25 mouse cellular contexts compared by ENCODE assay signal in genomic region chr1:24140555-24140954, GRCm38 (mm10). TPM values are rescaled to one million over a fixed set of nuclear protein-coding genes. Genes with fewer than 3 reads are reported as not detected.
DNase-seq lines count a peak whose midpoint lies in the region; ATAC-seq lines count a peak whose summit lies in the region.
"Had no signal": no experiment of that assay in that cellular context is flagged by ENCODE, and none has a peak within 500 bp of the region (broad histone marks: within the 10 kb centered on the region; RNA-seq: fewer than 3 reads in every experiment).

No protein-coding gene starts in this region.

- H3K9me3 ChIP-seq in forebrain, embryonic 11.5 days (ENCODE audit: control insufficient read depth, low read length): no peaks in the 10 kb centered on the region
- no peaks in the 10 kb centered on the region for H3K9me3 ChIP-seq in forebrain, embryonic 14.5 days (replicated peaks; ENCODE audit: control insufficient read depth, low read length)
- no peaks in the 10 kb centered on the region for H3K9me3 ChIP-seq in midbrain, embryonic 13.5 days
- H3K9me3 ChIP-seq in midbrain, embryonic 14.5 days (ENCODE audit: control insufficient read depth, low read length): no peaks in the 10 kb centered on the region
- H3K9me3 ChIP-seq: embryonic facial prominence, embryonic 10.5 days; embryonic facial prominence, embryonic 13.5 days; forebrain, embryonic 13.5 days; hindbrain, embryonic 12.5 days; hindbrain, embryonic 15.5 days had no signal

- H3K9ac ChIP-seq in forebrain, embryonic 11.5 days (ENCODE audit: low read length): no peak overlapping the region
- no peak overlapping the region for H3K9ac ChIP-seq in forebrain, embryonic 14.5 days (ENCODE audit: low read length)
- H3K9ac ChIP-seq in midbrain, embryonic 13.5 days (replicated peaks): no peak overlapping the region
- no peak overlapping the region for H3K9ac ChIP-seq in midbrain, embryonic 14.5 days (replicated peaks; ENCODE audit: low read length)
- H3K9ac ChIP-seq: embryonic facial prominence, embryonic 13.5 days; forebrain, embryonic 13.5 days; forebrain, postnatal 0 days; hindbrain, embryonic 12.5 days; hindbrain, embryonic 15.5 days had no signal

- no peaks in the 10 kb centered on the region; the same call in 1 of the 2 replicates for H3K4me1 ChIP-seq in forebrain, embryonic 11.5 days (replicated peaks; ENCODE audit: control insufficient read depth, insufficient read depth, low read length)
- H3K4me1 ChIP-seq in forebrain, embryonic 14.5 days (ENCODE audit: control insufficient read depth, insufficient read depth, low read length): peaks cover 5% of the 10 kb centered on the region; the same call in 1 of the 2 replicates
- H3K4me1 ChIP-seq in midbrain, embryonic 13.5 days (replicated peaks): peaks cover 6% of the 10 kb centered on the region; the same call in 1 of the 2 replicates
- peaks cover 2% of the 10 kb centered on the region; the same call in 1 of the 2 replicates for H3K4me1 ChIP-seq in midbrain, embryonic 14.5 days (ENCODE audit: control insufficient read depth, insufficient read depth, low read length)
- H3K4me1 ChIP-seq: embryonic facial prominence, embryonic 10.5 days; embryonic facial prominence, embryonic 13.5 days; hindbrain, embryonic 12.5 days had no signal

- ATAC-seq in forebrain, embryonic 11.5 days (replicated peaks; ENCODE audit: low FRiP score): peak; percentile 45
- ATAC-seq in forebrain, embryonic 14.5 days: no peak
- ATAC-seq in midbrain, embryonic 13.5 days: 0 out of 2 replicates have a peak, but pooled peaks have one; percentile 9
- ATAC-seq in midbrain, embryonic 14.5 days (ENCODE audit: low FRiP score, low TSS enrichment): no peak; the same call in 1 of the 2 replicates
- ATAC-seq: activated CD4-positive, CD25-positive, alpha-beta regulatory T cell, adult 4 months; forebrain, embryonic 13.5 days; forebrain, postnatal 0 days had no signal

- WGBS in forebrain, embryonic 11.5 days: 56% methylated on average over 6 of the region's 6 CpGs
- WGBS in forebrain, embryonic 14.5 days: 44% methylated on average over 6 of the region's 6 CpGs
- 53% methylated on average over 6 of the region's 6 CpGs for WGBS in midbrain, embryonic 13.5 days
- WGBS in midbrain, embryonic 14.5 days: 35% methylated on average over 6 of the region's 6 CpGs

- no peak overlapping the region for H3K4me3 ChIP-seq in forebrain, embryonic 11.5 days (ENCODE audit: low read depth, low read length)
- H3K4me3 ChIP-seq in forebrain, embryonic 14.5 days (ENCODE audit: low read depth, low read length): no peak overlapping the region
- no peak overlapping the region for H3K4me3 ChIP-seq in midbrain, embryonic 13.5 days (replicated peaks)
- no peak overlapping the region for H3K4me3 ChIP-seq in midbrain, embryonic 14.5 days (replicated peaks; ENCODE audit: low read depth, low read length)
- H3K4me3 ChIP-seq: embryonic facial prominence, embryonic 10.5 days; embryonic facial prominence, embryonic 13.5 days; erythroblast, embryonic 14.5 days; forebrain, embryonic 13.5 days; gastrocnemius, adult 2 months; hindbrain, embryonic 12.5 days; hindbrain, embryonic 15.5 days had no signal

- H3K36me3 ChIP-seq in forebrain, embryonic 11.5 days (ENCODE audit: control insufficient read depth, insufficient read depth, low read length): no peaks in the 10 kb centered on the region
- no peaks in the 10 kb centered on the region for H3K36me3 ChIP-seq in forebrain, embryonic 14.5 days (ENCODE audit: control insufficient read depth, insufficient read depth, low read length)
- H3K36me3 ChIP-seq in midbrain, embryonic 13.5 days: no peaks in the 10 kb centered on the region
- no peaks in the 10 kb centered on the region for H3K36me3 ChIP-seq in midbrain, embryonic 14.5 days (ENCODE audit: control insufficient read depth, insufficient read depth, low read length)
- H3K36me3 ChIP-seq: embryonic facial prominence, embryonic 10.5 days; embryonic facial prominence, embryonic 13.5 days; hindbrain, embryonic 12.5 days; hindbrain, embryonic 15.5 days had no signal

- H3K27ac ChIP-seq in forebrain, embryonic 11.5 days (ENCODE audit: low read depth, low read length): no peak overlapping the region
- H3K27ac ChIP-seq in forebrain, embryonic 14.5 days (ENCODE audit: low read depth, low read length): no peak overlapping the region
- no peak overlapping the region for H3K27ac ChIP-seq in midbrain, embryonic 13.5 days
- H3K27ac ChIP-seq in midbrain, embryonic 14.5 days (replicated peaks; ENCODE audit: low read depth, low read length): no peak overlapping the region
- H3K27ac ChIP-seq: embryonic facial prominence, embryonic 10.5 days; embryonic facial prominence, embryonic 13.5 days; forebrain, embryonic 13.5 days; gastrocnemius, adult 2 months; hindbrain, embryonic 12.5 days; hindbrain, embryonic 15.5 days had no signal

- no peaks in the 10 kb centered on the region for H3K27me3 ChIP-seq in forebrain, embryonic 11.5 days (ENCODE audit: control insufficient read depth, insufficient read depth, low read length)
- no peaks in the 10 kb centered on the region for H3K27me3 ChIP-seq in forebrain, embryonic 14.5 days (replicated peaks; ENCODE audit: control insufficient read depth, insufficient read depth, low read length)
- no peaks in the 10 kb centered on the region for H3K27me3 ChIP-seq in midbrain, embryonic 13.5 days
- no peaks in the 10 kb centered on the region for H3K27me3 ChIP-seq in midbrain, embryonic 14.5 days (ENCODE audit: control insufficient read depth, insufficient read depth, low read length)
- H3K27me3 ChIP-seq: embryonic facial prominence, embryonic 13.5 days; forebrain, embryonic 13.5 days; hindbrain, embryonic 12.5 days; hindbrain, embryonic 15.5 days had no signal

- H3K4me2 ChIP-seq in forebrain, embryonic 11.5 days (ENCODE audit: low read depth, low read length, severe bottlenecking): no peak overlapping the region
- no peak overlapping the region for H3K4me2 ChIP-seq in forebrain, embryonic 14.5 days (ENCODE audit: low read length)
- H3K4me2 ChIP-seq in midbrain, embryonic 13.5 days (replicated peaks): no peak overlapping the region
- no peak overlapping the region for H3K4me2 ChIP-seq in midbrain, embryonic 14.5 days (ENCODE audit: low read length)
- H3K4me2 ChIP-seq: embryonic facial prominence, embryonic 13.5 days; heart, embryonic 11.5 days; hindbrain, embryonic 12.5 days; hindbrain, embryonic 15.5 days had no signal

- no peak for DNase-seq in forebrain, embryonic 11.5 days (ENCODE audit: low spot score)
- no peak for DNase-seq in forebrain, embryonic 14.5 days (ENCODE audit: low spot score)
- DNase-seq in kidney, postnatal 36 days: peak; percentile 10 to 12
- DNase-seq in kidney, postnatal 4 days: no peak
- DNase-seq in midbrain, embryonic 14.5 days: no peak
- DNase-seq: adrenal gland, adult 8-10 months; adrenal gland, postnatal 25 days; cerebellum, adult 11-12 months; cerebellum, adult 8-10 months; cerebellum, postnatal 10 days; cerebellum, postnatal 36 days; embryo, embryonic 11 days; forebrain, postnatal 0 days; gastrocnemius, adult 2 months; gastrocnemius, postnatal 14 days; heart, adult 11 months had no signal

RNA-seq across cellular contexts. Expression of gene Col9a1, which starts 36.9 kb away (rescaled TPM):
- polyA plus RNA-seq in forebrain, embryonic 11.5 days (2014; fragmentation: Nextera tagmentation; extraction: Ambion mirVana): 10.4 and 12.7 TPM in 2 replicates
- 0.57 and 0.73 TPM in 2 replicates for polyA plus RNA-seq in forebrain, embryonic 14.5 days (2014; fragmentation: Nextera tagmentation; extraction: Ambion mirVana)
- polyA plus RNA-seq in midbrain, embryonic 13.5 days (2015; fragmentation: Nextera tagmentation; extraction: Ambion mirVana): 0.81 and 1.1 TPM in 2 replicates
- polyA plus RNA-seq in midbrain, embryonic 14.5 days (2014; fragmentation: Nextera tagmentation; extraction: Ambion mirVana): 0.50 and 0.86 TPM in 2 replicates
- polyA plus RNA-seq: activated CD4-positive, CD25-positive, alpha-beta regulatory T cell, adult 4 months had no signal

RNA-seq across cellular contexts. Expression of gene Fam135a, which starts 40.4 kb away (rescaled TPM):
- polyA plus RNA-seq in forebrain, embryonic 11.5 days (2014; fragmentation: Nextera tagmentation; extraction: Ambion mirVana): 31.4 and 44.9 TPM in 2 replicates
- polyA plus RNA-seq in forebrain, embryonic 14.5 days (2014; fragmentation: Nextera tagmentation; extraction: Ambion mirVana): 28.6 and 30.5 TPM in 2 replicates
- polyA plus RNA-seq in midbrain, embryonic 13.5 days (2015; fragmentation: Nextera tagmentation; extraction: Ambion mirVana): 33.1 and 33.9 TPM in 2 replicates
- 29.5 and 35.4 TPM in 2 replicates for polyA plus RNA-seq in midbrain, embryonic 14.5 days (2014; fragmentation: Nextera tagmentation; extraction: Ambion mirVana)
- polyA plus RNA-seq: erythroblast, embryonic 14.5 days had no signal

Comparison
In these comparisons a context has a peak if more than half of its experiments do, and no peak if none do; other contexts are left out.
1. ATAC-seq: peak in forebrain, embryonic 11.5 days (single experiment) and midbrain, embryonic 13.5 days (single experiment); none in forebrain, embryonic 14.5 days (single experiment) and midbrain, embryonic 14.5 days (single experiment).
2. DNase-seq: peak in kidney, postnatal 36 days (2 of 2); none in forebrain, embryonic 11.5 days (single experiment), forebrain, embryonic 14.5 days (single experiment), kidney, postnatal 4 days (0 of 2) and midbrain, embryonic 14.5 days (single experiment).